Mouse (Mus musculus) lung, postnatal 25 days (tissue): ENCODE data around the gene Cby1.

Experiments used
- DNase-seq: peaks from one replicate; pipeline ENCODE4 v3.0.0; 2022; ENCODE audit warnings: low spot score

Cby1 gene

GRCm38 (mm10) chr15:79677936-79678335 is 18.9 kb downstream of the Cby1 start:
- no peak for DNase-seq

- no peak for DNase-seq
Observed at GRCm38 (mm10) chr15:79681973-79682372, 23.0 kb downstream of the Cby1 start.

GRCm38 (mm10) chr15:79683146-79683545 is 24.1 kb downstream of the Cby1 start:
- peak; percentile 22 for DNase-seq

GRCm38 (mm10) chr15:79683707-79684465 is 24.9 kb downstream of the Cby1 start:
- no peak for DNase-seq

DNA sequence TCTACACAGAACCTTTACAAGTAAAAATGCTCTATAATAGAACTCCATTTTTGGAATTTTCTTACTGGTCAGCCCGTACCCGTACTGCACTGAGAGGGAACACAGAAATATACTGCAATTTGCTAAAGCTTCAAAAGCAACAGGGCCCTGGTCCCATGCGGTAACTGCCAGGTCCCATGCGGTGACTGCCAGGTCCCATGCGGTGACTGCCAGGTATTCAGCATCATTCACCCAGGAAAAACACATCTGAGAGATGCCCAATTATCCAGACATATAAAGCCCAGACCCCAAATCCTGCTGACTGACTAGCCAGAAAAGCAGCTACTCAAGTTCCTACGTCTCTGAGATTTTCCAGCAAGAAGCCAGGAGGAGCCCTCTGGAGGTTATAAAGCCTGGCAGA is 25.6 kb downstream of the Cby1 start:
- DNase-seq: no peak

GRCm38 (mm10) chr15:79685141-79685641 is 26.2 kb downstream of the Cby1 start:
- DNase-seq: no peak

GRCm38 (mm10) chr15:79686046-79686869 is 27.3 kb downstream of the Cby1 start:
- DNase-seq: no peak

- peak; percentile 12 for DNase-seq
Observed at GRCm38 (mm10) chr15:79687175-79687574, 28.2 kb downstream of the Cby1 start.

DNA sequence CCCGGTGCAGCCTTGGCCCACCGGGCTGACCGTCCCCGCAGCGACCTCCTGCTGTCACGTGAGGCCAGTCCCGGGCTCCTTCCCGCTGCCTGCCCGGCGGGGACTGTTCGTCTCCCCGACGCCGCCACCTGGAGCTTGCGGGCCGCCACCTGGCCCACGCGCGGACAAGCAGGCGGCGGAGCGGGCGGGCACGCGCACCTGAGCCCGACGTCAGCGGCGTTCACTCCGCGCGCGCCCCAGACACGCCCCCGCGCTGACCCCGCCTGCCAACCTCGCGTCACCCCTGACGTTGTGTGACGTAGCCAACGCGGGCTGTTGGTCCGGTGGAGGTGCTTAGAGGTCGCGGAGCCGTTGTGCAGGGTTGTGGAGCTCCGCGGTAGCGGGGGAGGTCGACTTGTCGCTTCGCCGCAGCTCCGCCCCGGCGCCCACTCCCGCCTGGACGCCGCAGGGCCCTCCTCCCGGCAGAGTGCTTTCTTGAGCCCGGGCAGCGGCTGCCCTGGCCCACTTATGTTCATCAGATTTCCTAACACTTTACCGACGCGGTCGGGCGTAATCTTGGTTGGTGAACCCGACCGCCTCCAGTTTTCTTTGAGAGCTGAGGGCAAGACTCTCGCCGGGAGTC is 28.8 kb downstream of the Cby1 start, which contains the start of gene Josd1:
Josd1 (minus strand) TSS at position 274 of the 622 bp plus-strand sequence.
- peak; percentile 95 for DNase-seq

GRCm38 (mm10) chr15:79688268-79688956 is 29.4 kb downstream of the Cby1 start:
- DNase-seq: no peak

GRCm38 (mm10) chr15:79689662-79690425 is 30.8 kb downstream of the Cby1 start:
- no peak for DNase-seq

DNA sequence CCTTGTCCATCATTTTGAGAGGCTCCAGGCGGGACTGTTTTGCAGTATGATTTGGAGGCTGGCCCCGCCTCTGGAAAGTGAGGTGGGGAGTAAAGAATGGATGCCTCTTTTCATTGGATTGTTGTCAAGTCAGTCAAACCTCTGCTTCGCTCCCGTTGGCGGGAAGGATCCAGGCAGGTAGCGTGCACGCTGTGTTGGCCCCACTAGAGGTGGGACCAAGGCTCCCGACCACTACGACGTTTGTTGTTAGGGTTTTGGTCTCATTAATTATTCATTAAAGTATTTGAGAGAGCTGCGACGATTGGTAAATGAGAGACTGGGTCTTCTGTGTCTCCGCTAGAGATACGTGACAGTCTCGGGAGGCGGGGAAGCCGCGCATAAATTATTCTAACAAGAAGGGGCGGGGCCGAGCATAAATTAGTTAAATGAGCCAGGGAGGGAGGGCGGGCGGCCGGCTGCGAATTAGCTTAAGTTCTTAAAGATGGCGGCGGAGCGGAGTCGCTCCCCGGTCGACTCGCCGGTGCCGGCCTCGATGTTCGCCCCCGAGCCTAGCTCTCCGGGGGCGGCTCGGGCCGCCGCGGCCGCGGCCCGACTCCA is 31.5 kb downstream of the Cby1 start, which contains the start of gene Gtpbp1:
Gtpbp1 (plus strand) TSS at position 420 of the 597 bp plus-strand sequence.
- DNase-seq: peak; percentile 100

- DNase-seq: peak; percentile 12
Observed at GRCm38 (mm10) chr15:79691023-79691508, 32.1 kb downstream of the Cby1 start.

- no peak for DNase-seq
Observed at GRCm38 (mm10) chr15:79692334-79692733, 33.3 kb downstream of the Cby1 start.

DNA sequence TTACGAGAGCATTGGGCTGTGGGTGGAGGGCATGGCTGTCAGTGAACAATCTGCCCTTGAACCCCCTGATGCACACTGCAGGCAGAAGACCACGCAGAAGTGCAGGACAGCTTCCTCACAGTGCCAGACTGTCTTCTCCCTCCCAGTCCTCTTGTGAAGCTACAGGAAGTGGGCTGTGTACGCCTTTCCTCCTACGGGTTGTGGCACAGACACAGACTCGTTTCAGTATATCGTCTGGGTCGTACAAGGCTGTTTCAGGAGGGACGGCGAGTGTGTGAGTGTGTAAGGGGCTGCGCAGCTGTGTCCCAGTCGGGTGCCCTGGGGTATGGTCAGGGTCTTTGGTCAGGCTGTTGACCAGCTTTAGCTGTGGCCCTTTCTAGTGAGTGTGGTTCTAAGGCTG is 34.7 kb downstream of the Cby1 start:
- DNase-seq: peak; percentile 37

DNA sequence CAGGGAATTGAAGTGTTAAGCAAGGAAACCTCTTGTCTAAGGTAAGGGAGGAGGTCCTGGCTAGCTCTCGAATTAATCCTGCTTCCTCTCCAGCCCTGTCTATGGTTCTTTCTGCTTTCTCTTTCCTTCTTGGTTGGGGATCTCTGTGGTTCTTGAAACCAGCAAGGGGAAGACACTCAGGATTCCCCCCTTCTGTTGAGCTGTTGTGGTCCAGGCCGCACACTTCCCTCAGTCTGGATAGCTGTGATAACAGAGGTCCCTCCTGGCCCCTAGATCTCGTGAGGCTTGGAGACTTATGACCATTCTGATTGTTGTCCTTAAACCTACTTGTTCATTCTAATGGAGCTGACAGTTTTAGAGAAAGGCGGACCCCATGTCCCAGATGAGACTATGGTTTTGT is 35.5 kb downstream of the Cby1 start:
- DNase-seq: no peak

DNA sequence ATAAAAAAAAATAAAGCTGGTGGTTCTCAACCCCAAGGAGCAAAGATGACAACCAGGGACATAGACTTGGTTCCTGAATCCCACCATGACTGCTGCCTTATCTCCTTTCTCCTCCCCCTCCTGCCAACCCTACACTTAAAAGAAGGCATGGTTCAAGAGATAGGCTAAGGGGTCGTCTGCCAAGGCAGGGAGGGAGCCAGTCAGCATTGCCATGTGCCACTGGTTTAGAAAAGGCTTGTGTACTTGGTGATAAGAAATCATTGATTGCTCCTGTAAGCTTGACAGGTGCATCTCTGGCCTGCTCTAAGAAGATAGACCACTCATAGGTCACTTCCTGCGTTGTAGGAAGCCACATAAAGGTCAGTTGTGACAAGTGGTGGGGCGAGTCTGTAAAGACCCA is 36.5 kb downstream of the Cby1 start:
- no peak for DNase-seq

DNA sequence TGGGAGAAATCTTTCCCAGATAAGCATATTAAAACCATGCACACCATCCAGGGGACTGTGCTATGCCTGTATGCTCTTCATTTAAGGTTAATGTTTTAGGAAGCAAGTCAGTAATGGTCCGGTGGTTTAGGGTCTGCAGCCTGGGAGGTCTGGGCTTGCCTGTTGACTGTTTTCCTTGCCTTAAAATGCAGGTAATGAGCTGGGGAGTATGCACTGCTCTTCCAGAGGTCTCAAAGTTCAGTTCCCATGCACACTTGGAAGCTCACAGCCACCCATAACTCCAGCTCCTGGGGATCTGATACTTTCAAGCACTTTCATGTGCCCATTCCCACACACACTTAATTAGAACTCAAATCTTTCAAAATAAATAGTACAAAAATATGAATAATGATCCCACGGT is 37.5 kb downstream of the Cby1 start:
- DNase-seq: no peak

- DNase-seq: no peak
Observed at GRCm38 (mm10) chr15:79697011-79697410, 38.0 kb downstream of the Cby1 start.

GRCm38 (mm10) chr15:79697558-79698187 is 38.7 kb downstream of the Cby1 start:
- DNase-seq: no peak
